Mouse (Mus musculus): Measurements from ENCODE around the gene Mob2. TPM values are rescaled to one million over a fixed set of nuclear protein-coding genes. Genes with fewer than 3 reads are reported as not detected.

Gene Mob2
- polyA plus RNA-seq, 1 experiment from 2014 or later, result 68.0 TPM

Small RNA genes lying within 50 kb of the gene (microRNA-seq; reads per million reads assigned to microRNA genes)
- gene Mir3104, result not detected

Other genes starting within 250 kb of the Mob2 start
- 0.01 TPM in 2 replicates for gene Muc5b, start 222.0 kb downstream of the Mob2 start, polyA plus RNA-seq (2016; fragmentation: Nextera tagmentation; extraction: Ambion mirVana)
- gene Tollip, start 142.6 kb downstream of the Mob2 start, polyA plus RNA-seq (2016; fragmentation: Nextera tagmentation; extraction: Ambion mirVana), result 48.1 and 50.9 TPM in 2 replicates
- gene Brsk2, start 111.3 kb downstream of the Mob2 start, polyA plus RNA-seq (2016; fragmentation: Nextera tagmentation; extraction: Ambion mirVana), result 3.0 and 3.7 TPM in 2 replicates
- gene Dusp8, start 34.8 kb upstream of the Mob2 start, polyA plus RNA-seq (2016; fragmentation: Nextera tagmentation; extraction: Ambion mirVana), result 3.2 and 3.4 TPM in 2 replicates
- gene Gm45618, start 59.7 kb upstream of the Mob2 start, polyA plus RNA-seq (2016; fragmentation: Nextera tagmentation; extraction: Ambion mirVana), result not detected in 2 replicates
- gene Gm39115, start 75.0 kb upstream of the Mob2 start, polyA plus RNA-seq (2016; fragmentation: Nextera tagmentation; extraction: Ambion mirVana), result not detected in 2 replicates
- not detected in 2 replicates for gene Gm45337, start 83.5 kb upstream of the Mob2 start, polyA plus RNA-seq (2016; fragmentation: Nextera tagmentation; extraction: Ambion mirVana)
- not detected in 2 replicates for gene Gm29735, start 96.0 kb upstream of the Mob2 start, polyA plus RNA-seq (2016; fragmentation: Nextera tagmentation; extraction: Ambion mirVana)
- not detected in 2 replicates for gene Gm4553, start 104.7 kb upstream of the Mob2 start, polyA plus RNA-seq (2016; fragmentation: Nextera tagmentation; extraction: Ambion mirVana)
- not detected in 2 replicates for gene Krtap5-2, start 114.9 kb upstream of the Mob2 start, polyA plus RNA-seq (2016; fragmentation: Nextera tagmentation; extraction: Ambion mirVana)
- not detected in 2 replicates for gene Gm10153, start 129.3 kb upstream of the Mob2 start, polyA plus RNA-seq (2016; fragmentation: Nextera tagmentation; extraction: Ambion mirVana)
- gene Krtap5-3, start 140.3 kb upstream of the Mob2 start, polyA plus RNA-seq (2016; fragmentation: Nextera tagmentation; extraction: Ambion mirVana), result not detected in 2 replicates
- gene Gm7579, start 150.8 kb upstream of the Mob2 start, polyA plus RNA-seq (2016; fragmentation: Nextera tagmentation; extraction: Ambion mirVana), result not detected in 2 replicates
- not detected in 2 replicates for gene Krtap5-5, start 168.9 kb upstream of the Mob2 start, polyA plus RNA-seq (2016; fragmentation: Nextera tagmentation; extraction: Ambion mirVana)
- gene Gm40460, start 180.0 kb upstream of the Mob2 start, polyA plus RNA-seq (2016; fragmentation: Nextera tagmentation; extraction: Ambion mirVana), result not detected in 2 replicates
- not detected in 2 replicates for gene Gm2431, start 197.3 kb upstream of the Mob2 start, polyA plus RNA-seq (2016; fragmentation: Nextera tagmentation; extraction: Ambion mirVana)
- not detected in 2 replicates for gene Gm4559, start 213.3 kb upstream of the Mob2 start, polyA plus RNA-seq (2016; fragmentation: Nextera tagmentation; extraction: Ambion mirVana)
- not detected in 2 replicates for gene Krtap5-1, start 236.1 kb upstream of the Mob2 start, polyA plus RNA-seq (2016; fragmentation: Nextera tagmentation; extraction: Ambion mirVana)
- not detected in 2 replicates for gene Krtap5-4, start 242.5 kb upstream of the Mob2 start, polyA plus RNA-seq (2016; fragmentation: Nextera tagmentation; extraction: Ambion mirVana)

Measured in embryonic facial prominence, embryonic 10.5 days (tissue).